Mouse (Mus musculus): Measurements from ENCODE around the gene Ifna11. TPM values are rescaled to one million over a fixed set of nuclear protein-coding genes. Genes with fewer than 3 reads are reported as not detected.

Gene Ifna11
- polyA plus RNA-seq, 1 experiment from 2014 or later = not detected

GRCm38 (mm10) chr4:88845334-88845733 is 25.6 kb downstream of the Ifna11 start:
- DNase-seq = no peak
- Histone ChIP-seq H3K4me2 (no peak overlapping the region), H3K4me1 (ENCODE audit: insufficient read depth) (no peaks in the 10 kb centered on the region), H3K27ac (ENCODE audit: low read depth) (no peak overlapping the region), H3K27me3 (ENCODE audit: insufficient read depth, low read length) (no peaks in the 10 kb centered on the region), H3K9ac (no peak overlapping the region), H3K4me3 (ENCODE audit: low read depth, low read length) (no peak overlapping the region), H3K9me3 (ENCODE audit: low read depth, low read length) (no peaks in the 10 kb centered on the region), H3K36me3 (ENCODE audit: insufficient read depth) (no peaks in the 10 kb centered on the region)
- 34% methylated on average over 2 of the region's 2 CpGs for WGBS
- no peak for ATAC-seq (ENCODE audit: insufficient read depth)
- TF ChIP-seq CTCF (IDR thresholded peaks at IDR 0.05; ENCODE audit: low read depth) = no peak

DNA sequence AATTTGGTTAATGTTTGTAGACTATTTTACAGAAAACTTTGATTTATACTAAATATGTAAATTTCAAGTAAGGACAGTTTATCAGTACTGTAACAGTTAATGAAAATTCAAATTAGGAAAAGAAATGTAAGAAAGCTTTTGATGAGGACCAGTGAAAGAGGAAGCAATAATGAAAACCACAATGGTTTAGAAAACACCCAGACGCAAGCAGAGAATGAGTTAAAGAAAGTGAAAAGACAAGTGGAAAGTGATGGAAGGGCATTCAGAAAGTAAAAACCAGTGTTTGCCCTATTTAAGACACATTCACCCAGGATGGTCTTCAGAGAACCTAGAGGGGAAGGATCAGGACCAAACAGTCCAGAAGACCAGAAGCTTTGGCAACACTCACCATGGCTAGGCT is 29.9 kb downstream of the Ifna11 start, which contains the start of gene Ifna1:
Gene Ifna1 (plus strand): TSS at position 390 of the 400 bp plus-strand sequence.
- no peak for ATAC-seq (ENCODE audit: insufficient read depth)
- 85% methylated on average over 1 of the region's 1 CpGs for WGBS
- H3K27me3 ChIP-seq (ENCODE audit: insufficient read depth, low read length) = no peaks in the 10 kb centered on the region

DNA sequence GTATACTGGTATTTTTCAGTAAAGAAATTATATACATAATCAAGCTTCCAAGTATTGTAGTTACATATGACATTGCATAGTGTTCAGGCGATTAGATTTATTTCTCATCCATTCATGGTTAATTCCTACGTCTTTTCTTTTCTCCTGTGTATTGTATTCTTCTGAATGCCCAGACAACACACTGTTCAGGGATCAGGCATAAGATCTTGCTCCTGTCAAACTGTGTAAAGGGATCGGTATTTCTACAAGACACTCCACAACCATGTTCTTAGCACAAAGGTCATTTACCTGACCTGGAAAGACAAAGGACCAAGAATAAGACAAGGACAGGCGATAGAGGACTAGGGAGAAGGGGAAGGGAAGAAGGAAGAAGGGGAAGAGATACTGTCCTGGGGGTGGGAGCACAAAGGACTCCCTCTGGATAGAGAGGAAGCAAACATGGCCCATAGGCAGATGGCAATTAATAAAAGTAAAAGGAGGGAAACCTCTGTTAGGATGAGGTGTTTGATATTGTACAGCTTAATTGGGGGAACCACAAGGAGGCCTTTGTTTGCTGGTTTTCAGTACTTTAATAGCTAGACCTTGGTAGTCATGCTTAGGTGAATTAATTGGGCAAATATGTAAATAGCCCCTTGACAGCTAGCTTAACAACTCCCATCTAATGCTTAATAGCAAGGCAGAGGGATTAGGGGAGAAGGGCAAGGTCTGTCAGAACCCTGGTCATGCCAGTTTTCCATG is 31.4 kb downstream of the Ifna11 start:
- TF ChIP-seq CTCF (IDR thresholded peaks at IDR 0.05; ENCODE audit: low read depth) = no peak
- Histone ChIP-seq H3K27ac (ENCODE audit: low read depth) (no peak overlapping the region), H3K27me3 (ENCODE audit: insufficient read depth, low read length) (no peaks in the 10 kb centered on the region), H3K36me3 (ENCODE audit: insufficient read depth) (no peaks in the 10 kb centered on the region), H3K9me3 (ENCODE audit: low read depth, low read length) (no peaks in the 10 kb centered on the region), H3K4me2 (no peak overlapping the region), H3K4me3 (ENCODE audit: low read depth, low read length) (no peak overlapping the region), H3K4me1 (ENCODE audit: insufficient read depth) (no peaks in the 10 kb centered on the region), H3K9ac (no peak overlapping the region)
- no peak for ATAC-seq (ENCODE audit: insufficient read depth)
- no peak for DNase-seq
- 68% methylated on average over 4 of the region's 4 CpGs for WGBS

More for the DNA sequence above, 29.9 kb downstream of the Ifna11 start, which contains the start of gene Ifna1:
- H3K27ac ChIP-seq (ENCODE audit: low read depth) = no peak within 1 kb of the TSS
- no peak for TF ChIP-seq CTCF (IDR thresholded peaks at IDR 0.05; ENCODE audit: low read depth)
- no peak within 1 kb of the TSS for H3K4me2 ChIP-seq
- H3K9ac ChIP-seq = no peak within 1 kb of the TSS
- no peak within 1 kb of the TSS for H3K4me3 ChIP-seq (ENCODE audit: low read depth, low read length)
- DNase-seq = no peak
- H3K9me3 ChIP-seq (ENCODE audit: low read depth, low read length) = no peaks in the 10 kb centered on the region
- no peaks in the 10 kb centered on the region for H3K4me1 ChIP-seq (ENCODE audit: insufficient read depth)
- H3K36me3 ChIP-seq (ENCODE audit: insufficient read depth) = no peaks in the 10 kb centered on the region

DNA sequence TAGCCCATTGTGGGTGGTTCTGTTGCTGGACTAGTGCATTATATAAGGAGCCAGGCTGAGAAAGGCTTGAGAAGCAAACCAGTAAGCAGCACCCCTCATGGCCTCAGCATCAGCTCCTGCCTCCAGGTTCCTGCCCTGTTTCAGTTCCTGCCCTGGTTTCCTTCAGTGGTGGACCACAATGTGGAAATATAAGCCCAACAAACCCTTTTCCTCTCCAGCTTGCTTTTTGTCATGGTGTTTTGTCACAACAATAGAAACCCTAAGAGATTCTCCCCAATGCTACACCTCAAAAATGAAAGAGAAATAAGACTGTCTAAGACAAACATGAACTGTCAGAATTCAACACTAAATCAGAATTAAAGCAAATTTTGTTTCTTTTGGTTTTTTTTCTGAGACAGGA is 39.5 kb downstream of the Ifna11 start:
- Histone ChIP-seq H3K4me1 (ENCODE audit: insufficient read depth) (no peaks in the 10 kb centered on the region), H3K9me3 (ENCODE audit: low read depth, low read length) (no peaks in the 10 kb centered on the region), H3K9ac (no peak overlapping the region), H3K27me3 (ENCODE audit: insufficient read depth, low read length) (0 out of 2 replicates have a peak, but pooled peaks cover 4% of the 10 kb centered on the region), H3K4me3 (ENCODE audit: low read depth, low read length) (no peak overlapping the region), H3K27ac (ENCODE audit: low read depth) (no peak overlapping the region), H3K4me2 (no peak overlapping the region), H3K36me3 (ENCODE audit: insufficient read depth) (no peaks in the 10 kb centered on the region)
- ATAC-seq (ENCODE audit: insufficient read depth) (no peak), DNase-seq (no peak)
- no peak for TF ChIP-seq CTCF (IDR thresholded peaks at IDR 0.05; ENCODE audit: low read depth)

DNA sequence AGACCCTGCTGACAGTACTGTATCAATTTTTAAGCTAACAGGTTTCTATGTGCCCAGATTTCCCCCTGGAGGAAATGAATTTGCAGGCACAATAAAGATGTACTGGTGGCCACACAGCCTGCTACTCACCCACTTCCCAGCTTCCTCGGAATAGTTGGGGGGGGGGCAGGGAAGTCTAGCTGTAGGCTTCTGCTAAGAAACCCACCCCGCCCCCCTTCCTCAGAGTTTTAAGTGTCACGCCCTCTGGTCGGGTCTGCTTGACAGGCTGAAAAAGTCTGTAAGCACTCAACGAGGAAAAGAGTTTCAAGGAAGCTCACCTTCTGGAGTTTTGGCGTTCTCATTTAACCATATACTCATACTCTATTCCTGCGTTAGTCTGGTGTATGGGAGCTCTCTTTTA is 43.5 kb downstream of the Ifna11 start:
- WGBS = 5% methylated on average over 7 of the region's 7 CpGs
- Histone ChIP-seq H3K9me3 (ENCODE audit: low read depth, low read length) (no peaks in the 10 kb centered on the region), H3K4me1 (ENCODE audit: insufficient read depth) (no peaks in the 10 kb centered on the region), H3K4me2 (no peak overlapping the region), H3K4me3 (ENCODE audit: low read depth, low read length) (no peak overlapping the region), H3K36me3 (ENCODE audit: insufficient read depth) (no peaks in the 10 kb centered on the region), H3K9ac (no peak overlapping the region), H3K27me3 (ENCODE audit: insufficient read depth, low read length) (peaks cover 4% of the 10 kb centered on the region; the same call in 1 of the 2 replicates), H3K27ac (ENCODE audit: low read depth) (no peak overlapping the region)
- no peak for TF ChIP-seq CTCF (IDR thresholded peaks at IDR 0.05; ENCODE audit: low read depth)
- no peak for DNase-seq
- no peak for ATAC-seq (ENCODE audit: insufficient read depth)

DNA sequence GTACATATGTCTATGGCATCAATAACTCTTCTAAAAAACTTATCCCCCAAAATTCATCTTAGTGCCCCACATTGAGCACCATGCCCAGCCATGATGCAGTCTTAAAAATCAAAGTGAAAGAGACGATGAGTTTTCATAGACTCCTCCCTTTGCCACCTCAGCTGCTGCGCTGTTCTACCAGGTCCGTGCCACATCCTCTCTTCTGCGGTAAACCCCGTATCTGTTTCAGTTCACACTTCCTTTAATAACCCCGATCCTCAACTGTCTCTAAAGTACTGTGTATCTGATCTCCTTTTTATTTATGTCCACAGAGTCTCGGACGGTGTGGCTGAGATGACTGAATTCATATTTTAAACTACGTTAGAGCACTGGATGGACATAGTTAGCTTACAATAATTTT is 44.8 kb downstream of the Ifna11 start:
- no peak overlapping the region for H3K4me2 ChIP-seq
- H3K9me3 ChIP-seq (ENCODE audit: low read depth, low read length) = no peaks in the 10 kb centered on the region
- 50% methylated on average over 9 of the region's 9 CpGs for WGBS
- no peaks in the 10 kb centered on the region for H3K4me1 ChIP-seq (ENCODE audit: insufficient read depth)
- no peak overlapping the region for H3K27ac ChIP-seq (ENCODE audit: low read depth)
- peaks cover 4% of the 10 kb centered on the region; the same call in 1 of the 2 replicates for H3K27me3 ChIP-seq (ENCODE audit: insufficient read depth, low read length)
- no peak for DNase-seq
- no peak for TF ChIP-seq CTCF (IDR thresholded peaks at IDR 0.05; ENCODE audit: low read depth)
- ATAC-seq (ENCODE audit: insufficient read depth) = no peak
- no peak overlapping the region for H3K9ac ChIP-seq
- H3K4me3 ChIP-seq (ENCODE audit: low read depth, low read length) = no peak overlapping the region
- no peaks in the 10 kb centered on the region for H3K36me3 ChIP-seq (ENCODE audit: insufficient read depth)

DNA sequence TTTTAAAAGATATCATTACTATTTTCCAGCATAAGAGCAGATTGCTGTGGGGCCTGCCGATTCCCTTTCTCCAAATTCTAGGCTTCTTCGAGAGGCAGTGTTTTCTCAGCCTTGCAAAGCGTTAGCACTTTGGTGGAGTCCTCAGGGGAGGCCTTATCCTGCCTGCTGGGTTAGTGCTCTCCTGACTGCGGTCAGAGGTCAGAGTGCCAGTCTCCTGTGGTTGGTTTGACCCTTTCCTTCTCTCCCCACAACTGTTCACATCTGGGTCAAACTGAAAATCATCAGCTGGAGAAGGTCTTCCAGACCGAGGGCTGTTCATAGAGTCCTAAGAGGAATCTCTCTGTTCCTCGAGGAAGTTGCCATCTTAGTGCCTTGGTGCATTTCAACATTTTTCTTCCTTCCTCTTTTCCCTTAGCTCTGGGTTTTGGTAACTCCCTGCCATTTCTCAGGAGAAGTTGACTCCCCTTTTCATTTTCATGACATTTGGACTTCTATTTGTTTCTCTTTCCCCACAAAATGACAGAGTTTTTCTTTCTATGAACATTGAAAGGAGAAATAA is 45.3 kb downstream of the Ifna11 start:
- DNase-seq (no peak), ATAC-seq (ENCODE audit: insufficient read depth) (no peak)
- WGBS = 42% methylated on average over 6 of the region's 6 CpGs

More for the DNA sequence above, 45.3 kb downstream of the Ifna11 start:
- Histone ChIP-seq H3K4me2 (no peak overlapping the region), H3K4me3 (ENCODE audit: low read depth, low read length) (no peak overlapping the region), H3K9me3 (ENCODE audit: low read depth, low read length) (no peaks in the 10 kb centered on the region), H3K27me3 (ENCODE audit: insufficient read depth, low read length) (peaks cover 4% of the 10 kb centered on the region; the same call in 1 of the 2 replicates), H3K4me1 (ENCODE audit: insufficient read depth) (no peaks in the 10 kb centered on the region), H3K9ac (no peak overlapping the region), H3K36me3 (ENCODE audit: insufficient read depth) (no peaks in the 10 kb centered on the region), H3K27ac (ENCODE audit: low read depth) (no peak overlapping the region)
- no peak for TF ChIP-seq CTCF (IDR thresholded peaks at IDR 0.05; ENCODE audit: low read depth)
